26 mouse cellular contexts compared by ENCODE assay signal in genomic region chr9:104406491-104406890, GRCm38 (mm10).
"Had no signal": no experiment of that assay in that cellular context is flagged by ENCODE, and none has a peak within 500 bp of the region (broad histone marks: within the 10 kb centered on the region; RNA-seq: fewer than 3 reads in every experiment).

No protein-coding gene starts in this region.

- H3K9ac ChIP-seq: embryonic facial prominence, embryonic 12.5 days; embryonic facial prominence, embryonic 13.5 days; embryonic facial prominence, embryonic 15.5 days; forebrain, embryonic 12.5 days; forebrain, embryonic 13.5 days; forebrain, embryonic 15.5 days; forebrain, postnatal 0 days had no signal

- H3K4me3 ChIP-seq: embryonic facial prominence, embryonic 10.5 days; embryonic facial prominence, embryonic 12.5 days; embryonic facial prominence, embryonic 13.5 days; embryonic facial prominence, embryonic 15.5 days; erythroblast, embryonic 14.5 days; forebrain, embryonic 10.5 days; forebrain, embryonic 12.5 days; forebrain, embryonic 13.5 days; forebrain, embryonic 15.5 days; gastrocnemius, adult 2 months; heart, adult 2 months had no signal

- H3K27me3 ChIP-seq: embryonic facial prominence, embryonic 12.5 days had no signal

- H3K4me2 ChIP-seq: embryonic facial prominence, embryonic 12.5 days; embryonic facial prominence, embryonic 13.5 days; embryonic facial prominence, embryonic 15.5 days; forebrain, embryonic 12.5 days; forebrain, embryonic 13.5 days; forebrain, embryonic 15.5 days had no signal

- H3K9me3 ChIP-seq: embryonic facial prominence, embryonic 10.5 days; embryonic facial prominence, embryonic 12.5 days; embryonic facial prominence, embryonic 13.5 days; embryonic facial prominence, embryonic 15.5 days; forebrain, embryonic 10.5 days; forebrain, embryonic 12.5 days; forebrain, embryonic 13.5 days; forebrain, embryonic 15.5 days had no signal

- H3K36me3 ChIP-seq: embryonic facial prominence, embryonic 10.5 days; embryonic facial prominence, embryonic 12.5 days; embryonic facial prominence, embryonic 13.5 days; embryonic facial prominence, embryonic 15.5 days; forebrain, embryonic 10.5 days; forebrain, embryonic 12.5 days; forebrain, embryonic 15.5 days had no signal

- ATAC-seq: forebrain, embryonic 13.5 days; forebrain, embryonic 14.5 days; forebrain, embryonic 15.5 days; forebrain, embryonic 16.5 days; forebrain, postnatal 0 days had no signal

- H3K4me1 ChIP-seq: embryonic facial prominence, embryonic 15.5 days had no signal

- H3K27ac ChIP-seq: embryonic facial prominence, embryonic 10.5 days; embryonic facial prominence, embryonic 13.5 days; embryonic facial prominence, embryonic 15.5 days; forebrain, embryonic 10.5 days; forebrain, embryonic 12.5 days; forebrain, embryonic 13.5 days; forebrain, embryonic 15.5 days; gastrocnemius, adult 2 months; heart, adult 2 months had no signal

- DNase-seq: cerebellum, adult 9-10 months; cerebellum, adult 9-11 months; cerebellum, postnatal 10 days; cerebellum, postnatal 14 days; cerebellum, postnatal 25 days; cerebellum, postnatal 36 days; embryo, embryonic 11 days; forebrain, postnatal 0 days; gastrocnemius, adult 2 months; gastrocnemius, postnatal 10 days; gastrocnemius, postnatal 14 days; gastrocnemius, postnatal 25 days; gastrocnemius, postnatal 36 days; heart, adult 18-20 months; heart, adult 2 months had no signal
